Mouse (Mus musculus) intestine, embryonic 16.5 days (tissue): ENCODE data around the gene Ldb3. TPM values are rescaled to one million over a fixed set of nuclear protein-coding genes. Genes with fewer than 3 reads are reported as not detected.

ENCODE experiments used
- ATAC-seq: fragments of 200-750 bp; cut with Nextera tagmentation; 2 replicates; pipeline ENCODE4 v1.8.0; 2017; ENCODE audit warnings: moderate TSS enrichment, moderate library complexity
- H3K27ac ChIP-seq: fragments of 300-500 bp; sonication (generic); 2 replicates; pipeline ENCODE4 v1.5.1; 2014; ENCODE audit warnings: mild to moderate bottlenecking, low read length
- H3K27me3 ChIP-seq: fragments of 300-500 bp; sonication (generic); replicated peaks from 2 replicates; pipeline ENCODE4 v1.6.1; 2014; ENCODE audit warnings: low read length, control low read depth, mixed read lengths; ENCODE audit not compliant: control insufficient read depth, insufficient read depth
- H3K36me3 ChIP-seq: fragments of 300-500 bp; sonication (generic); 2 replicates; pipeline ENCODE4 v1.6.1; 2014; ENCODE audit warnings: low read length, control low read depth; ENCODE audit not compliant: control insufficient read depth, insufficient read depth
- H3K4me1 ChIP-seq: fragments of 300-500 bp; sonication (generic); 2 replicates; pipeline ENCODE4 v1.6.1; 2014; ENCODE audit warnings: low read length, control low read depth, mixed read lengths; ENCODE audit not compliant: control insufficient read depth, insufficient read depth
- H3K4me2 ChIP-seq: fragments of 300-500 bp; sonication (generic); 2 replicates; pipeline ENCODE4 v1.6.1; 2014; ENCODE audit warnings: low read depth, low read length, control low read depth
- H3K4me3 ChIP-seq: fragments of 300-500 bp; sonication (generic); 2 replicates; pipeline ENCODE4 v1.5.1; 2014; ENCODE audit warnings: mild to moderate bottlenecking, low read length
- H3K9ac ChIP-seq: fragments of 300-500 bp; sonication (generic); 2 replicates; pipeline ENCODE4 v1.6.1; 2014; ENCODE audit warnings: low read depth, low read length
- H3K9me3 ChIP-seq: fragments of 300-500 bp; sonication (generic); 2 replicates; pipeline ENCODE4 v1.6.1; 2016; ENCODE audit warnings: low read length, control low read depth; ENCODE audit not compliant: control insufficient read depth
- WGBS: fragments of 180-500 bp; shearing (Covaris S2); extraction: QIAGEN DNeasy Blood & Tissue Kit; methylation state at CpG from one replicate; pipeline ENCODE4 v1.1.7; 2014; 5-methylcytosine and 5-hydroxymethylcytosine counted together
- polyA plus RNA-seq: library from polyadenylated mRNA; unstranded; fragments of >200 nt; fragmentation: Nextera tagmentation; extraction: Ambion mirVana; gene quantifications from 2 replicates; pipeline ENCODE4 v1.2.1, GENCODE M21; 2015

Gene Ldb3
- polyA plus RNA-seq, 1 experiment from 2014 or later = 12.8 TPM

DNA sequence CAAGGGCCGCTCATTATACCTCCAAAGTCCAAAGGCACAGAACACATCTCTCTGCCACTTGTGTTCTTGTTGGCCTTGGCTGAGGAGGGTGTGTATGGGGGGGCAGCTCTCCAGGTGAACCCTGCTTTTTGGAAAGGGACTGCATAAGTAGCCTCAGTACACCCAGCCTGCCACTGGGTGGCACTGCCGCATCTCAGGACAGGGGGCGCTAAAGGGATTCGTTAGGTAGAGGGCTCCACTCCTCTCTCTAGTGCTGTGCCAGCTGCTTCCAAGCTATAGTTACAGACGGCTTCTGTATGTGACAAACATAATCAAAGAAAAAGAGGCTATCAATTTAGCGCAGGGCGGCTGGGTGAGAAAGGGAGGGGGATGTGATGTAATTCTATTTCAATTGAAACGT lies 28.3 kb upstream of the Ldb3 start:
- Histone ChIP-seq H3K36me3 (no peaks in the 10 kb centered on the region), H3K27me3 (no peaks in the 10 kb centered on the region; the same call in 1 of the 2 replicates), H3K4me3 (no peak overlapping the region), H3K9ac (no peak overlapping the region), H3K4me2 (no peak overlapping the region), H3K9me3 (no peaks in the 10 kb centered on the region), H3K27ac (no peak overlapping the region), H3K4me1 (no peaks in the 10 kb centered on the region; the same call in 1 of the 2 replicates)
- WGBS = 4% methylated on average over 8 of the region's 8 CpGs
- peak; percentile 41; the same call in 1 of the 2 replicates for ATAC-seq

DNA sequence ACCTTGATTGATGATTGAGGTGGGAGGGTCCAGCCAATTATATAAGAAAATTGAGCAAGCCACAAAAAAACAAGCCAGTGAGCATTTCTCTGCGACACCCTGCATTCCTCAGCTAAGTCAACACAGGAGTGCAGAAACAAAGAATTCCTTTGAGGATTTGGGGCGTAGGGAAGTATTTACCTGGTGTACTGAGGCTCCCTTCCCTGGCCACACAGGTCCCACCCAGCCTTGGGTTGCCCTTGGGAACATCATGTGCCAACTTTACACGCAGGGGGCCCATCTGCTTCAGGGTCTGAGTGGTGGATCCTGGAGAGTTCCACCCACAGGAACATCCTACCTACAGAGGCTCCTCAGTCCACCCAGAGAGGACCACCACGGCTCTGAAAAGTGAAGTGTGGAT lies 27.1 kb upstream of the Ldb3 start:
- Histone ChIP-seq H3K27me3 (no peaks in the 10 kb centered on the region; the same call in 1 of the 2 replicates), H3K9me3 (no peaks in the 10 kb centered on the region), H3K27ac (no peak overlapping the region), H3K9ac (no peak overlapping the region), H3K36me3 (no peaks in the 10 kb centered on the region), H3K4me2 (peak overlapping the region; percentile 51; the same call in 1 of the 2 replicates), H3K4me1 (no peaks in the 10 kb centered on the region; the same call in 1 of the 2 replicates), H3K4me3 (no peak overlapping the region)
- ATAC-seq = no peak; the same call in 1 of the 2 replicates
- WGBS = 44% methylated on average over 4 of the region's 4 CpGs

DNA sequence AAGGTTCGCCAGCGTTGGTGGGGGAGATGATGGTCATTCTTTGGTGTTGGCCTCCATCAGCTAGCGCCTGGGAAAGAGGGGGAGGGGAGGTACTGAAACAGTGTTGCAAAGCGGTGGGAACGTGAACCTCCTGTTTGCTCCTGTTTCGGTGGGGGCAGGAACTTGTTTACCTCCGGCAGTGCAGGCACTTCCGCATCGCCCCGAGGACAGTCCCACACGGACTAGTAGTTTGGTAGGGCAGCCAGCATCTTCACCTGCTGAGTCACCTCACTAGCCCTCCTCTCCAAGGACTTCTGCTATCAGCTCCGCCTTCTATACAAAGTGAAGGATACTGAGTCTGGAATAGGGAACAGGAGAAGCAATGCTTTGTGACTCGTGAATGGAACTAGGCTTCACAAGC lies 26.6 kb upstream of the Ldb3 start:
- ATAC-seq = no peak

DNA sequence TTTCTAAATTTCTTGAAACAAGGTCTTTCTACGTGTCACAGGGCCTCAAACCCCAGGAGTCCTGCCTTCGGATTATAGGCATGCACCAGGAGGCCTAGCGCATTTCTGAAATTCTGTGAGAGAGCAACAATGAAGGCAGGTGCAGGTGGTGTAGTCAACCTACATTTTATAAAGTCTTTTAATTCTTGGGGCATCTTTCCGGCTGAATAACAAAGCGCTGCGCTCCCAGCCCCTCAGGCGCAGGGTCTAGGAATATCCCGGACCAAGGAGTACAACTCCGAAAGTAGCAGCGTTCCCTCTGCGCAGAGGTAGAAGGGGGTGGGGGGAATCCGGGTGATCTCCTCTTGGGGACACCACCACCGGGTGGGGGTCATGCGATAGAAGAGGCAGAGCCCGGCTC lies 26.1 kb upstream of the Ldb3 start:
- H3K36me3 ChIP-seq = no peaks in the 10 kb centered on the region
- no peaks in the 10 kb centered on the region; the same call in 1 of the 2 replicates for H3K4me1 ChIP-seq
- no peaks in the 10 kb centered on the region for H3K9me3 ChIP-seq
- H3K27me3 ChIP-seq = no peaks in the 10 kb centered on the region; the same call in 1 of the 2 replicates
- WGBS = 27% methylated on average over 15 of the region's 15 CpGs
- H3K4me2 ChIP-seq = peak overlapping the region; percentile 51
- ATAC-seq = no peak
- H3K4me3 ChIP-seq = peak overlapping the region; percentile 18
- H3K9ac ChIP-seq = no peak overlapping the region
- H3K27ac ChIP-seq = no peak overlapping the region

More for the DNA sequence above, 26.6 kb upstream of the Ldb3 start:
- peak overlapping the region; percentile 18 for H3K4me3 ChIP-seq
- H3K36me3 ChIP-seq = no peaks in the 10 kb centered on the region
- no peaks in the 10 kb centered on the region for H3K9me3 ChIP-seq
- 2% methylated on average over 13 of the region's 13 CpGs for WGBS
- H3K9ac ChIP-seq = no peak overlapping the region; the same call in 1 of the 2 replicates
- H3K4me1 ChIP-seq = no peaks in the 10 kb centered on the region; the same call in 1 of the 2 replicates
- H3K27me3 ChIP-seq = no peaks in the 10 kb centered on the region; the same call in 1 of the 2 replicates
- H3K27ac ChIP-seq = no peak overlapping the region
- peak overlapping the region; percentile 51 for H3K4me2 ChIP-seq

DNA sequence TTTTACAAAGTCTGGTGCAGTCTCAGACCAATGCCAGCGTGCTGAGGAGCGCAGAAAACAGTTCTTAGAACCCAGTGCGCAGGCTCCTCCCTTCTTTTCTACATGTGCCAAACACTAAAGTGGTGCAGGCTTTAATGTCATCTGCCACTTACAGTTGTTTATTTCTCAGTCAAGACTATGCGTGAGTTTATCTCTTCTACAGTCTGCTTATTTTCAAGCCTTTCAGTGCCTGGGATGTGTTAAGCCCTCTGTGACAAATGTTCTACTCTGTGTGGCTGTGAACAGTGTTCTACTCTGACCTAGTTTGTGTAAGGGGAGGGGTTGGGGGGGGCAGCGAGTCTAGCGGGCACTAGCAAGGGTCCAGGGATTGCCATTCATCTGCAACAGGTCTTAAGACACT lies 25.0 kb upstream of the Ldb3 start:
- H3K9ac ChIP-seq = no peak overlapping the region
- no peaks in the 10 kb centered on the region for H3K36me3 ChIP-seq
- H3K4me1 ChIP-seq = no peaks in the 10 kb centered on the region; the same call in 1 of the 2 replicates
- no peaks in the 10 kb centered on the region; the same call in 1 of the 2 replicates for H3K27me3 ChIP-seq
- H3K27ac ChIP-seq = no peak overlapping the region
- no peak for ATAC-seq
- no peak overlapping the region for H3K4me2 ChIP-seq
- H3K4me3 ChIP-seq = no peak overlapping the region
- H3K9me3 ChIP-seq = no peaks in the 10 kb centered on the region
- WGBS = 38% methylated on average over 6 of the region's 6 CpGs

DNA sequence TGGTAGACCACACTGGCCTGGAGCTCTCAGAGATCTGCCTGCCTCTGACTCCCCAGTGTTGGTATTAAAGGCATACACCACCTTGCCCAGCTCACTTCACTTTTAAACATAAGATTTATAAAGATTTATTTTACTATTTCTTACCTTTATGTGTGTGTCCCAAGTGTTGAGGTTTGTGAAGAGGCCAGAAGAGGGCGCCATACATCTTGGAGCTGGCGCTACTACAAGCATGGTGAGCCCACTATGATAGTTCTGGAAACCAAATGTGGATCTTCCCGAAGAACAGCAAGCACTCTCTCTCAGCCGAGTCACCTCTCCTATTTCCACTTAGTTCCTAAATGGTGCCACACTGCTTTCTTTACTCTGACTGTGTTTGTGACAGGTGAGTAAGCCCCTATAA lies 23.7 kb upstream of the Ldb3 start:
- ATAC-seq = no peak
- WGBS = 41% methylated on average over 4 of the region's 4 CpGs

DNA sequence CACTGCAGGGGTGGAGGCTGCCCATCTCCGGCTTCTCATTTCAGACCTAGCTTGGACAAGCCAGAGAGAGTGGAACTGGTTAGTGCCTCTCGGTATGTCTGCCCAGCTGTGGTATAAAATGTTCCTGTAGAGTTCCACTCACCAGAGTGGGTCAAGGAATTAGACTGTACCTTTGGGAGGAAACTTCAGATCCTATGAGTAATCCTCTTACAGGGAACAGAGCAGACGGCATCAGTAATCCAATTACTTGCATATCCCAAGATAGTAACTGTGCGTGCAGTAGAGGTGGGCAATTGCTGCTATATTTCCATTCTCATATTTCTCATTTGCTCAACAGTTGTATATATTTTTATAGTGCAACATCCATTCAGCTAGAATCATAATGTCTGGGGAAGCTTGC lies 23.1 kb upstream of the Ldb3 start:
- Histone ChIP-seq H3K4me2 (no peak overlapping the region), H3K27me3 (no peaks in the 10 kb centered on the region; the same call in 1 of the 2 replicates), H3K27ac (no peak overlapping the region), H3K36me3 (no peaks in the 10 kb centered on the region), H3K4me1 (no peaks in the 10 kb centered on the region; the same call in 1 of the 2 replicates), H3K4me3 (no peak overlapping the region), H3K9ac (no peak overlapping the region), H3K9me3 (no peaks in the 10 kb centered on the region)
- WGBS = 91% methylated on average over 4 of the region's 4 CpGs
- ATAC-seq = no peak

More for the DNA sequence above, 23.7 kb upstream of the Ldb3 start:
- H3K9me3 ChIP-seq = no peaks in the 10 kb centered on the region
- H3K27me3 ChIP-seq = no peaks in the 10 kb centered on the region; the same call in 1 of the 2 replicates
- no peak overlapping the region for H3K27ac ChIP-seq
- H3K4me2 ChIP-seq = no peak overlapping the region
- no peak overlapping the region for H3K4me3 ChIP-seq
- no peak overlapping the region for H3K9ac ChIP-seq
- H3K4me1 ChIP-seq = no peaks in the 10 kb centered on the region; the same call in 1 of the 2 replicates
- H3K36me3 ChIP-seq = no peaks in the 10 kb centered on the region

DNA sequence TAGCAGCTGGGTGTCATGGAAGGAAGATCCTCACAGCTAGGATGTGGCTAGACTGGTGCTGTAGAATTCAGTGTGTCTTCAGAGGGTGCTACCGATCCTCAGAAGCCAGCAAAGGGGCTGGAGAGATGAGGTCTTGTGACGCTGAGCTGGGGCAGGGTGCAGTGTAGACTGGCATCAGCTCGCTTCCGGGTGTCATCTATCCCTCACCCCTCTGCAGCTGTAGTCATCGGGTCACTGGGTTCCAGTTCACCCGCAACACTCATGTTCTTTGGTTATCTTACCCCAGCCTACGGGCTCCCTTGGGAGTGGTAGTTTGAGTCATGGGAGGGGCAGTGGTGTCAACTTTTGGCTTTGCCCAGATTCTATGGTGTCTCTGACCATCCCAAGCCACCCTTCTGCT lies 13.4 kb upstream of the Ldb3 start:
- Histone ChIP-seq H3K9me3 (no peaks in the 10 kb centered on the region), H3K4me2 (no peak overlapping the region), H3K9ac (no peak overlapping the region), H3K36me3 (no peaks in the 10 kb centered on the region), H3K27me3 (no peaks in the 10 kb centered on the region), H3K4me1 (no peaks in the 10 kb centered on the region), H3K4me3 (no peak overlapping the region), H3K27ac (no peak overlapping the region)
- 93% methylated on average over 7 of the region's 7 CpGs for WGBS
- no peak for ATAC-seq

DNA sequence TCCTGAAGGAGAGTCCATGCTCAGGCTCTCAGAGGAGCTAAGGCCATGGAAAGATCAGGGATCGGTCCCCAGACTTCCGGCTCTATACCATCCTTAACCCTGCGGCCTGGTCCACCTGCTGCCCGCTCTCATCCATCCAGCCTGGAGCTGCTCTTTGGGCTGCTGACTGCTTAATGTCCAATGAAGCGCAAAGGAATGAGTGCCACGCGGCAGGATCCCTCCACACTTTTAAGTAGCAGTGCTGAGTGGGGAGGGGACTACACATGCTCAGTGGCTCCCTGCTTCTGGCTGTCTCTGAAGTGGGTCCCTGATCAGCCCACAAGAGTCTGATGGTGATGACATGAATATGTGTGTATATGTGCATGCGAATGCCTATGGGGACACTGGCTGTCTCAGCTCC lies 11.5 kb upstream of the Ldb3 start, which contains the start of gene Opn4:
Gene Opn4 (minus strand): TSS at position 202 of the 400 bp plus-strand sequence.
- no peak for ATAC-seq
- Histone ChIP-seq H3K27me3 (no peaks in the 10 kb centered on the region), H3K4me1 (no peaks in the 10 kb centered on the region), H3K27ac (no peak within 1 kb of the TSS), H3K9me3 (no peaks in the 10 kb centered on the region), H3K4me3 (no peak within 1 kb of the TSS), H3K36me3 (no peaks in the 10 kb centered on the region), H3K4me2 (no peak within 1 kb of the TSS), H3K9ac (no peak within 1 kb of the TSS)
- 87% methylated on average over 8 of the region's 8 CpGs for WGBS
